Mouse (Mus musculus): ENCODE data around the gene Rho.

The Rho gene

DNA sequence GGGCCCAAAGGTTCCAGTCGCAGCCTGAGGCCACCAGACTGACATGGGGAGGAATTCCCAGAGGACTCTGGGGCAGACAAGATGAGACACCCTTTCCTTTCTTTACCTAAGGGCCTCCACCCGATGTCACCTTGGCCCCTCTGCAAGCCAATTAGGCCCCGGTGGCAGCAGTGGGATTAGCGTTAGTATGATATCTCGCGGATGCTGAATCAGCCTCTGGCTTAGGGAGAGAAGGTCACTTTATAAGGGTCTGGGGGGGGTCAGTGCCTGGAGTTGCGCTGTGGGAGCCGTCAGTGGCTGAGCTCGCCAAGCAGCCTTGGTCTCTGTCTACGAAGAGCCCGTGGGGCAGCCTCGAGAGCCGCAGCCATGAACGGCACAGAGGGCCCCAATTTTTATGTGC lies at the start of gene Rho:
Gene Rho, plus strand, starts transcription at position 110 of the 400 bp plus-strand sequence.
- DNase-seq, result no peak

DNA sequence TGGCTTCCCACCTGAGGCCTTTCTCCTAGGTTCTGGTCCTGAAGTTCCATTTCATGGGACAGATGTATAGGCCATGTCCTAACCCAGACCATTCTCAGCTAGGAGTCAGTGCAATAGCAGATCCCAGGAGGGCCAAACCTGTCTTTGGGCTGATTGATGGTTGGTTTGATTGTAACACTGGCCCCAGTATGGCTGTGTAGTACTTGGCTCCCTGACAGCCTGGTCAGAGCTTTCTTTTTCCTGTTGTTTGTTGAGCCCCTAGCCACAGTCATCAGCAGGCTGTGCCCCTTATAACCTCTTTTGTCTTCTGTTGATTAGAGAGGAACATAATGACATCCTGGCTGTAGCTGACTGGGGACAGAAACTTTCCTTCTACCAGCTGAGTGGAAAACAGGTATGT lies 47.5 kb upstream of the Rho start:
- DNase-seq, result peak in 1 of 2 experiments; percentile 39

DNA sequence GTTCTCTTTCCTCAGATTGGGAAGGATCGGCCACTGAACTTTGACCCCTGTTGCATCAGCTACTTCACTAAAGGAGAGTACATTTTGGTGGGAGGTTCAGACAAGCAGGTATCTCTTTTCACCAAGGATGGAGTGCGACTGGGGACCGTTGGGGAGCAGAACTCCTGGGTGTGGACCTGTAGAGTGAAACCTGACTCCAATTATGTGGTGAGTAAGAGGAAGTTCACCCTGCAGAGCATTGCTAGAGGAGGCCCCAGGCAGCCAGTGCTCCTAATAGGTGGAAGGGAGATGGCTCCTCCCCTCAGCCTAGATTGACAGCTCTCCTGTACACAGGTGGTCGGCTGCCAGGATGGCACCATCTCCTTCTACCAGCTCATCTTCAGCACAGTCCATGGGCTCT lies 44.7 kb upstream of the Rho start:
- DNase-seq, result no peak

DNA sequence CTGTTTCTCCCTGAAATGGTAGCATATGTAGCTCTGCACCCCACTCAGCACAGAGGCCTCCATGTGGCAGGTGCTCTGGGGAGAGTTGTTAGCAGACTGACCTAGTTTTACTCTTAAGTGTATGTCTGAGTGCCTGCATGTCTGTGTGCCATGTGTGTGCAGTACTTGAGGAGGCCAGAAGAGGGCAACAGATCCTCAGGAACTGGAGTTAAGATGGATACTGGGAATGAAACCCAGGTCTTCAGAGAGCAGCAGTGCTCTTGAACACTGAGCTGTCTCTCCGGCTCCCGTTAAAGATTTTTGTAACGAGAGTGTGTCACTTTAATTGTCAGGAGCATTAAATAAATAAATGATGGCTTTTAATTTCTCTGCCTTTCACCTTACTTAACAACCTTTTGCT lies 43.3 kb upstream of the Rho start:
- DNase-seq, result peak in 1 of 2 experiments; percentile 63

DNA sequence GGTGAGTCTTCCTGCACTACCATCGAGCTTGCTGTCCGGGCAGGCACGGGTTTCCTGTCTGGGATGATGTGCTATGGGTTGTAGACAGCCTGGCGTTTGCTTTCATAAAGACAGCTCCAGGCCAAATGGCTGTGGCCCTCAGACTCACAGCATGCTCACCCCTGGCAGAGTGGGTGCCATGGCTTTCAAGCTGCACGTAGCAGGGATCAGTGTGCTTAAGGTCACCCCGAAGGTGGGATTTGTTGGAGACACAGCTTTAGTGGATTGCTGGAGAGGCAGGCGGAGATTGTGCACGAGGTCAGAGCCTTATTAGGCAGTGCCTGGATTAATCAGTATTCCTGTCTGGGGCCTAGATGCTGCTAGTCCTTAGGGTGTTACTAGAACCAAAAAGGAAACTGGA lies 40.9 kb upstream of the Rho start:
- DNase-seq, result no peak

DNA sequence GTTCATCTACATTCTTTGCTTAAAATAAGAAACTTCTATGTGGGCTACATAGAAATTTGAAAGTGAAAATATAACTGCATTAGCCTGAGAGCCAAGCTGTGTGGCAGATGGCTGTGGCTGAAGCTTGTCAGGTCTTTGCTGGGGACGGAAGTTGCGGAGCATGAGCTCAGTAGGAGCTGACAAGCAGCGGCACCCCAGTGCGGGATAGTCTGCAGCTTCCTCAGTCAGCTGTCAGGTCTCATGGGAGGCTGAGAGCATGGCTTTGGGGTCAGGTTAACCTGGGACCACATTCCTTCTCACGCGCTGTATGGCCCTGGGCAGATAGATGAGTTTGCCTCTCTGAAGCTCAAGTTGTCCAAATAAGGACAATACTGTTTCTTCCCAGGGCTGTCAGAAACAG lies 40.5 kb upstream of the Rho start:
- no peak for DNase-seq

DNA sequence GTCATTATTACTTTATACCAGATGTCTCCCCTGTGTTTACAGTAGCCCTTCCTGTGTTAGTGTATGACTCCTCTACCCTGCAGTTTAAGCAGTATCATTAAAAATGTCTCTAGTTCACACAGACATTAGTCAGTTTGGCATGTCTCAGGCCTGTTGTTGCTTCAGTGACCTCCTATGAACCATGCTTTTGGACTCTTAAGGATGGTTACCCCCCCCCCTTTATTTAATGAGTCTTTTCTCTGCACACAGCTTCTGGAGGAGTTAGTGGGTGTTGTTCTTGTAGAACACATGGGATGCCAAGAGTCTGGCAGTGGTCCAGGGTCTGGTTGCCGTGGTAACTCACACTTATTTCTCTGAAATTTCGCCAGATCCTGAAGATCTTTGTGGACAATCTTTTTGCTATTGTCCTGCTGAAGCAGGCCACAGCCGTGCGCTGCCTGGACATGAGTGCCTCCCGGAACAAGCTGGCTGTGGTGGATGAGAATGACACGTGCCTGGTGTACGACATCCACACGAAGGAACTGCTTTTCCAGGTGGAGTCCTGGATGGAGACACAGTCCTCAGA lies 40.0 kb upstream of the Rho start:
- DNase-seq, result peak; percentile 33 to 68

DNA sequence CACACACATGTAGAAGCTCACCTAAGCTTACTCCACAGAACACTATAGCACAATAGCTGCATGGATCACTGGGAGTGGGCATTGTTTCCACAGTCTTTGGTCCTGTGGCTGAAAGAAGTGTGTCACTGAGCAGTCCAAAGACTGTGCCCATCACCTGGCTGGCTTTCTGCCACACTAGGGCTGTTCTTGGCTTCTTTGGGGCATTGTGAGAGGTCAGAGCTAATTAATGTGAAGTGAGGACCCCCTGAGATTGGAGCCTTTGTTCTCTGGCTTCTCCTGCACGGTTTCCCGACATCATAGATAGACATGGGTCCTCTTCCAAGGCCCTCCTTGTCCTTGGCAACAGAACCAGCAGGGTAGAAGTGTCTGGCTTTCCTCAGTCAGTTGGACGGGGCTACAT lies 39.2 kb upstream of the Rho start:
- DNase-seq, result no peak

DNA sequence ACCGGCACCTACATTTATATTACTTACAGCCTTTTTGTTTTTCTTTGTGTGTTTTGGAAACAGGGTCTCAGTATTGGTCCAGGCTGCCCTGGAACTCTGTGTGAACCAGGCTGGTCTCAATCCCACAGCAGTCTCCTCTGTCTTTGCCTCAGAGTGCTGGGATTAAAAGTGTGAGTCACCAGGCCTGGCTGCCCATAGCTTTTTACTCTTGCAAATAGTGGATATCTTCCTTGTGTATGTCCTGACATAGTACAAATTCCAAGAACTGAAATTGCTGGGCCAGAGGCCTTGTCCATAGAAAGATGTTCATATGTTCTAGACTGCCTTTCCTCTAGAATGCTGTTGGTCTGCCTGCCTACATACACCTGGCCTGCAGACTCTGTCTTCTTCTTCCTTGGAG lies 35.2 kb upstream of the Rho start:
- no peak for DNase-seq

DNA sequence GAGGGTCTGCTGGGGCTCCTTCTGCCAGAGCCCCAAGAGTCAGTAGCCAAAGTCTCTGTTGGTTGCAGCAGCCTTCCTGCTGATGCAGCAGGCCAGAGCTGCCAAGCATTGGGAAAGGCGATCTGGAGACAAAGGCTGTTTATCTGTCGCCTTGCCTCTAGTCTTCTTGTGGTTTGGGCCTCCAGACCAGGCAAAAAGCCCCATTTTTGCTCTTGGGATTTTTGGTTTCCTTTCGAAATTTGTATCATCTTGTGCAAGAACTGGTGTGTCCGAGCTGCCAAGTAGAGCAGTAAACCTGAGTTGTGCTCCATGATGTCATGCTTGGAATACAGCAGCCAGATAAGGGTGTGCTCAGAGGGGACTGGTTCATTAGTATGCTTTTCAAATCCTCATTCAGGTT lies 34.4 kb upstream of the Rho start:
- no peak for DNase-seq

DNA sequence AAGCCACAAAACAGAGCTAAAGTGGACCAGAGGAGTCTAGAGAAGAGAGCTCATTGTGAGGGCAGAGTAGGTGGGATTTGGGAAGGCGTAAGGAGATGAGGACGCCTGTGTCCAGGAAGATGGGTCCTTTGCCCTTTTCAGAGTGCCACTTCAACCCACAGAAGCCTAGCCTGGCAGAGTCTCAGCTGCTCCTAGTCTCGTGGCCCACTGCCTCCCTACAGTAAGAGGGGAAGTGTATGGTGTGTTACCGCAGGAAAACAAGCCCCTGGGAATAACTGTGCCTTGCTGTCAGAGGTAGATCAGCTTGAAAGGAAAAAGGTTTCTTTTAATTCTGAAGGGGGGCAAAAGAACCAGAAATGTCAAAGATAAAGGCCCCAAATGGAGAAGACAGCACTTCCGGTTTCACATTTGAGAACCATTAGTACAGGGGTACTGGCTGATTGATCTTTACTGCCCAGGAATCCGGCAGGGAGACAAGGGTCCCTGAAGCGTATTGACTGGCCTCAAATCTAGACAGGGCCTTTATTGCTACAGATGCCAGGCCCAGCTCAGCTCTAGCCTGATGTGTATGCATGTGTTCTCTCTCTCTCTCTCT lies 33.5 kb upstream of the Rho start:
- DNase-seq, result no peak

DNA sequence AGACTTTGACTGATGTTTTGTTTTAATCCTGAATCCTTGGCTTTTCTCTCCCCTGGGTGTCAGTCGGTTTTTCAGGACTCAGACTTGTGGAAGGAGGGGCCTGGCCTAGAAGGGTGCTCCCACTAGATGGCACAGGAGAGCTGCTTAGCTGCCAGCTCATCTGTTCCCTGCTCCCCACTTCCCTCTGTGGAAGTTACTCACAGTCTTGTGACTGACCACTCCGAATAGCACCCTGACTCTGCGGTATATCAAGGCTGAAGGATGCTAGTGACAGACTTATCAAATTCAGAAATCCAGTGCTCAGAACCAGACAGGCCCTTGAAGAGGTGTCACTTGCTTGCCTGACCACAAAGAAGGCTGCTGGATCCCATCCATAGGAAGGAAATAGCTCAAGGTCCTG lies 30.5 kb upstream of the Rho start:
- peak; percentile 84 to 88 for DNase-seq

DNA sequence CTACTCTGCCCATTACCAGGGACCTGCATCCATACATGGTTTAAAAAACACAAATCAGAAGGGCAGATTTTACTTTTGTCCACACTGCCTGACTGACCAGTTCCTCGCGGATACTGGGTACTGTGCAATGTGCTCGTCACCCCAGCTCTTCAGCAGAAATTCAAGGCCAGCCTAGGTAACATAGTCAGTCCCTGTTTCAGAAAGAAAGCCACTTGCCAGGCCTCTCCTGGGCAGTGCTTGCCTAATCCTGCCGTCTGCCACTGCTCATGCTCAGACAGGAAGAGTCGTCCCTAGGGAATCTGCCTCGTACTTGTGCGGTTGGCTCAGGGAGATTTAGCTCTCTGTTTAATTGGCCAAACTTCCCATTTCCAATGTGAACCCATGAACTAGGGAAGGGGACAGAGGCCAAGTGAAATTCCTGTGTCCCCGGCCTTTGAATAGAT lies 30.0 kb upstream of the Rho start:
- peak; percentile 58 to 84 for DNase-seq

DNA sequence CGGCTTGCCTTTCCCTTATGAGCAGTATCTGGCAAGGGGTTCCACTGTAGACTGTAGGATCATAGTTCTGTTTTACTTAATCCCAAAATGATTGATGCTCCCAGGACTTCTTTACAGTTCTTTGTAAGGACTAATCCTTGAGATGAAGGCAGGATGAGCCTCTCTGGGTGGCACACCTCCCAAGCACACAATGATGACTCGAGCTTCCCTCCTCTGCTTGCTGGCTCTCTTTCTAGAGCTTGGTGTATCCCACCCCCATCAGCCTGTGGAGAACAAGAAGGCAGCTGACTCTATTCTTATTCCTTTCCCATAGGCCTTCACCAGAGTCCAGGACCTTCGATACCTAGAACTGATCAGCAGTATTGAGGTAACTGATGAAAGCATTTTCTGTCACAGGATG lies 29.0 kb upstream of the Rho start:
- no peak for DNase-seq

DNA sequence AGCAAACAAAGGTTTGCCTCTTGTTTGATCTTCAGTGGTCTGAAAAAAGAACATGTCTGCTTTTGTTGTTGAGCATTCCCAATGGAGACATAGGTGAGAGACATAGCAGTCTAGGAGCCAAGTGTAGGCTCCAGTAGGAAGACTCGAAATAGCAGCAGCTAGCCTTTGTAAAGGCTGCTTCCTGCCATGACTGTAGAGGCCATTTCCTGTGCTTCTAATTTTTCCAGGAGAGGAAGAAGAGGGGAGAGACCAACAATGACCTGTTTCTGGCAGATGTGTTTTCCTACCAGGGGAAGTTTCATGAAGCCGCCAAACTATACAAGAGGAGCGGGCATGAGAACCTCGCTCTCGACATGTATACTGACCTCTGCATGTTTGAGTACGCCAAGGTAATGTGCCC lies 26.0 kb upstream of the Rho start:
- DNase-seq, result peak in 1 of 2 experiments; percentile 61

DNA sequence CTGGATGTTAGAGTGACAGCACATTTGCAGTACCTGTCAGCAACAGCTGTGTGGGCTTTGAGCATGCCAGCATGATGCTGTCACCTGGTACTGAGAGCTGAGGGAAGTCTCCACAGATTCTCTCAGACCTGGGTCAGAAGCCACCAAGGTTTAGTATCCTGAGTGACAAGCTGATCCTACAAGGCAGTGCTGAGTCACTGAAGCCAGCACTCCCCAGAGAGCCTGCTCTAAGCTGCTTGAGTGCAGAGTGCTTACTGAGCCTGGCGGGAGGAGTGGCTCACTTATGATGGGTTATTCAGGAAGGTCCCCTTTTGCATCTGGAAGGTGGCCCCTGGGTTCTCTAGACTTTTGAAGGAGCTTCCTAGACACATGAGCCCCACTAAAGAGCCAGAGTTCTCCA lies 25.1 kb upstream of the Rho start:
- no peak for DNase-seq

DNA sequence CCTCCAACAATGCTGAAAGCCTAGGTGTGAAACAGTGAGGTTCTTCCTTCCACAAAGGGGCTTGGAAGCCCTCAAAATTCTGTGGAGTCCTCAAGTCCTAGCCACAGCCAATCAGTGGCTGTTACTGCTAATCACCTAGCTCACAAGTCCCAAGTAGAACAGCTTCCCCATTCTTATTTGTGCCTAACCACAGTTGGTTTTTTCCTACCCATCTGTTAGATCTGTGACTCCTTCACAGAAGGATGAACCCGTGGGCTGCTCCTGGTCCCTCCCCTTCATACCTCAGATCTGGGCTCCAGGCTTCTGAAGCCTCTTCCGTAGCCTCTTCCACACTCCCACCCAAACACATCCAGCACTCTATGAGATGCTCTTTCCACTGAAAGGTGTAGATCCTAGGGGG lies 24.7 kb upstream of the Rho start:
- DNase-seq, result no peak

DNA sequence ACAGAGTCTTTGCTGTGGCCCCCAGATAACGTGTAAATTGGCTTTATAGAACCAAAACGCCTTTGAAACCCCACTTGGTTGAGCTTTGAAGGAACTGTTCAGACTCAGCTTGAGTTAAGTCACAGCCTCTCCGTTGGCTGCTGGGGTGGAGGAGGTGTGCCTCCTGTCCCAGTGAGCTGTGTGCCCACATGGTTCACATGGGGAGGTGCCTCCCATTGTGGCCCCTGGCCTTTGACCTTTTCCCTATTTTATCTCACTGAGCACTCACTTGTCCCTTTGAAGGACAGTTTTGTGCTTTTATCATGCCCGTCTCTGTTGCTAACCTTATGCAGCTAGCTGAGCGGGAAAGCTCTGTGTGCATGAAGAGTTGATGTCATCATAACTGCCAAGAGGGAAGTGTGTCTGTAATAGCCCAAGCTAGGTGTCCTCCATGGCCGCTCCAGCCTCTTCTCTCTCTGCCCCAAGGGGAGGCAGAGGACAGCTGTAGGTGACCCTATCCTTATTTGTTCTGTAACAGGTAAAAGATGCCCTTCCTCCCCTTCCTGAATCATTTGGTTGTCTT lies 23.0 kb upstream of the Rho start:
- DNase-seq, result no peak

DNA sequence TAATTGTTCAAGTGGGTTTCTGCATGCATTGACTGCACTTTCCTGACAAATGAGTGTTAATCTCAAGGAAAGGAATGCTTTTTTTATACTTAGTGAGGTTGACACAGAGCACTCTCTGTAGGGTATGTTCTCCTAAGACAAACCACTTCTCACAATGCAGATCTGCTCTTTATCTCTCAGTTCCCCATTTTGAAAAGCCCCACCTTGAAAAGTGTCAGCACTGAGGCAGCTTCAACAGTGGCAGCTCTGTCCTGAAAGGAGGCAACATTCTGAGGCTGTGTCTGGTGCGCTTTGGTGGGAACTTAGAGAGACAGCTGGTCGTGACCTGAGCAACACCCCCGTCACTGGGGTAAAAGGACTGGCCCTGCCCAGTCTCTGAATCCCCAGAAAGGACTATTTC lies 22.5 kb upstream of the Rho start:
- DNase-seq, result no peak

DNA sequence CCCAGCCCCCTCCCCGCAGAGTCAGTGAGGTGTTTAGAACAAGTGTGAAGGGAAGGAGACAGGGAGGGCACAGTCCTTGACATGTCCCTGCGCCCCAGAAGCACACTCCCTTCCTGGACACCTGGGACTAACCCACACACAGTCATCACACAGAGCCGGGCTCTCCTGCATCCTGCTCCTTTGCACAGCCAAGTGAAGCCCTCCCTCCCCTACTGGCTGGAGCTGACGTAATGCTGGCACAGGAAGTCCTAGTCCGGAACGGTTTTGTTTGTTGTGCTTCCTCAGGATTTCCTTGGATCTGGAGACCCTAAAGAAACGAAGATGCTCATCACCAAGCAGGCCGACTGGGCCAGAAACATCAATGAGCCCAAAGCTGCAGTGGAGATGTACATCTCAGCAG lies 21.6 kb upstream of the Rho start:
- DNase-seq, result peak; percentile 77 to 90

DNA sequence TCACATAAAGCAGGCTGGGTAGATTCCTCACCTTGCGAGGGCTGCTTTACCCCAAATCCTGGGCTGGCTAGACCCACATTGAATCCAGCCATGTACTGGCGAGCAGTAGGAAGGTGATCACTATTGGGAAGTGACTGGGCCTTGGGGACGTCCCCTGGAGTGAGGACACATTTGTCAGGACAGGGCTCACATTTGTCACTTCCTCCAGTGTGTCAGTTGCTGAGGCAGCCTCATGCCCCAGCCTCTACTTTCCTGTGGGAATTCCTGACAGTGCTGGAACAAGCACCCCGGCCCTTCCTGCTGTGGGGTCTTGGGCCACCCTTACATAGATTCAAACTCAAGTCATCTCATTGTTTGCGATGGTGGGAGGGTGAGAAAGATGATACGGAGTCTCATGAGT lies 19.8 kb upstream of the Rho start:
- DNase-seq, result peak; percentile 35 to 58

DNA sequence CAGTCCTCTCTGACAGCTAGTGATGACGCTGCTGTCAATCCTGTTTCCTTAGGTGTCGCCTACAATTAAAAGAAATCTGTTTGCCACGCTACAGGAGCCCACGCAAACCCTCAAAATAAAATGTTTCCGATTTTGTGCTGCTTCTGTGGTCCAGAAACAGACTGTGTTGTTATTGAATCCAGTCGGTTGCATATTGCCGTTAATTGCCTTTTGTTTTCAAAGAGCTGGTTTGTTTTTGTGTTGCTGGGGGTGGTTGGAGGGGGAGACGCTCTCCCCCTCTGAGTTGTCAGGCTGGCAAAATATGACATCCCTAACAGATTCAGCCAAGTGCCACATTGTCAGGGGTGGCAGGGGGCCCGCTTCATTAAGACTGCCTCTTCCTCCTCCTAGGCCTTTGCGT lies 18.1 kb upstream of the Rho start:
- DNase-seq, result no peak

DNA sequence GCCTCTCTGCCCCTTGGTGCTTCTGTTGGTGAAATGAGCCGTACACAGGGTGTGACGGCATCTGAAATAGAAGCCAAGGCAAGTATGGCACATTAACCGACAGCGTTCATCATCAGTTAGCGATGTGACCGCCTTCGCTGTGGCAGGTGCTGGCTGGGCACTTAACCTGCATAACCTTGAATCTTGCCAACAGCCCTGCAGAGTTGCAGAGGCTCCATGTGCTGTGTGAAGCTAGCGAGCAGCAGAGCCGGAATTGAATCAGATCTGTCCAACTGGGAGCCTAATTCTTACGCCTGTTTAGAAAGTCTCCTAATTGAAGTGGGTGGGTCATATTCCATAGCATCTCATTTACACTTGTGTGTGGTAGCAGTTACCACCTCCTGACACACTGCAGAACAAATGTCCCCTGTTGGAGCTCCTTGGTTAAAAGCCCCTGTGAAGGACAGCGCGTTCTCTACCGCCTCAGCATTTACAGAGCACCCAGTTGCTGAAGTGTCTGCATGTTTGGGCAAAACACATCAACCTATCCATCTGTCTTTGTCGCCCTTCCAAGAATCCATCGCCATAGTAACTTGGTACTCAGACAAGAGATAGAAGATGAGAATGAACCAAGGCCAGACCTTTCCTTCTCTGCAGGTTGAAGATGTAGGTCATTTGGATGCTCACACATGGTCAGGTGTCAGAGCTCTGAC lies 16.9 kb upstream of the Rho start:
- DNase-seq, result no peak
